Mouse (Mus musculus) retina, postnatal 1 day (tissue): ENCODE results near the gene Schip1.

Experiments
- DNase-seq: peaks from one replicate; pipeline ENCODE4 v3.0.0-alpha.2; 2012

The Schip1 gene

DNA sequence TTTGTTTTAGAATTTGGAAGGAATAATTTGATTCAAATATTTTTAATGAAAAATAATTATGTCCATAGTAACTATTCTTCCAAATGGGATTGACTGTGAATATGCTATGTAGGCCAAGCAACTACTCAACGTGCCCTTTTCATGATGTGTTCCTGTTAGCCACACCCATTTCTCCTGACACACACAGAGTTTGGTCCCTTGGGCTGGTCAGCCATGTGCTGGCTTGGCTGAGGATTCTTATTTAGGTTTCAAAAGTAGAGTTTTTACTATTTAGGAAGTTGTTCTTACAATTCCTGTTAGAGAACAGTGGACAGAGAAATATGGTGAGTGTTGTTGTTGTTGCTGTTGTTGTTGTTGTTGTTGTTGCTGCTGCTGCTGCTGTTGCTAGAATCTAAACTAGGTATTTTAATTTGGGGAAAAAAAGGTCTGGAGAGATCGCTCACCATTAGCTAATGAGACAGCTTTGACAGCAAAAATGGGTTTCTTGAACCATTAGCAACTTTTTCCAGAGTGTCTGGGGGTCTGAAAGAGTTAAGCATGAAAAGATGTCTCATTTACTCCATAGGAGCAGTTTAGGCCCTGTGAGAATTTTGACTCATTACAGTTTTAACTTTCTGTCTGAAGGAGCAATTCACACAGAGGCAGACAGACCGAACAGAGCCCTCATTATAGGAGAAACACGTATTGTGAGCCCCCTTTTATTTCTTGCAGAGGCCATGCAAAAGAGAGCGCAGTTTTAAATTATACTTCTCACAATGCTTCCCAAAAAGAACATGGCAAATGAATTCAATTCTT is 74.4 kb downstream of the Schip1 start:
- DNase-seq = no peak

DNA sequence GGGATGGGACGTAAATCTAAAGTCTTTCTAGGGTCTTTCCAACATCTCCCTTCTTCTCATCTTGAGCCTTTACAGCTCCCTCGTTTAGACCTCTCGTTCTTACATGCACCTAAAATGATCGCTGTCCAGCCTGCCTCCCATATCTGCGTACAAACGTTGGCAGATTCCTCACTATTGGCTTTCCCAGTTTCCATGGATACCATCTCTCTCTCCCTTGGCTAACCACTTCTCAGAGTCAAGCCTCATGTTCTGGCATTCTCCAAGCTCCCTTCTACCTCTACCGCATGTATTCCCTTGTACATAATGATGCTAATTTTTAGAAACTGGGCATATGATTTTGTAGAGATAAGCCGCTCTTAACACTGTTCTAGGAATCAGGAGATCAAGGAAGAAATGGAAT is 86.1 kb downstream of the Schip1 start:
- no peak for DNase-seq

DNA sequence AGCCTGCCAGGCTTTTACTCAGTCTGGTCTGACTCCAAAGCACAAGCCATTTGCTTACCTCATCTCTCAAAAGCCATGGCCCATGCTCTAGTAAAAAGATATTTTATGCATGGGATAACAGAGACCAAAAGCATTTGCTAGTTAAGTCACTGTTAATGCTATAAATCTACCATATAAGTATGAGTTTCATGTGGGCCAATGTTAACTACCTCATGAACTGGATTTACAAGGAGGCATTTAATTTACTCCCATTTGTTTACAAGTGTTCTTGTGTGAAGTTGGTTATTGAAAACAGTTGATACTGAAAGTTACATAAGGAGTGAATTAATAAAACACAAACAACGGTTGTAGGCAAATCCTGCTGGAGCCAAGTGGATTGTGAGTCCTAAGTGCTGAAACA is 95.6 kb downstream of the Schip1 start:
- no peak for DNase-seq

DNA sequence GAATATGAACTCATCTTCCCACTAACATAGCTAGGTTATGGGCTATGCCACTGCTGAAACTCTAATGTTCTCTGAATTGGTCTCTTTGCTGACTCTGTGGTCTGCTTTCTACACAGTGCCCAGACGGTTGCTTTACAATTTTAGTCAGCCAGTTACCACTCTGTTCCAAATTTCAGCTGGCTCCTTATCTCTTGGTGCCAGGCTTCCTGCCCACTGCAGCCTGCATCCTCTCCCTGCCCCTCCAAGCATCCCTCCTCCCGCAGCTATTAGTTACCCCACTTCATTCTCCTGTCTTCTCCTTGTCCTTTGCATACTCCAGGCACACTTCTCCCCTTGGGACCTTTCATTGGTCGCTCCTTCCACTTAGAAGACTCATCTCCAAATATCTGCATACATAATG is 96.2 kb downstream of the Schip1 start:
- DNase-seq = no peak

DNA sequence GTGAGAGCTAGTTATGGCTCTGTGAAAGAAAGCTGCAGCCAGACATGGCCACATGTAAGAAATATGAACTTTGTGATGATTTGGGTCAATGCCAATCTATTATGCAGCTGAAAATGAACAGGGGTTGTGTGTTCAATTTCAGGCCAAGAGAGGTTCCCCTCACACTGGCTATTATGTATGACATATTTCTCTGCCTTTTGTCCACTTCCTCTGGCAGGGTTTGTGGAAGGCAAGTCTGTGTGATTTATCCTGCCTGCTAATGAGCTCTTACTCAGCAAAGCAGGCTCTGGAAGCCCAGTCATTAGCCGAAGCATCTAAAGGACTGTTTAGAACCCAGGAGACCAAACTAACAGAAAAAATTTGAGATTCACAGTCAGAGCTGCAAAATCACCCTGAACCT is 113.6 kb downstream of the Schip1 start:
- DNase-seq = peak; percentile 45

DNA sequence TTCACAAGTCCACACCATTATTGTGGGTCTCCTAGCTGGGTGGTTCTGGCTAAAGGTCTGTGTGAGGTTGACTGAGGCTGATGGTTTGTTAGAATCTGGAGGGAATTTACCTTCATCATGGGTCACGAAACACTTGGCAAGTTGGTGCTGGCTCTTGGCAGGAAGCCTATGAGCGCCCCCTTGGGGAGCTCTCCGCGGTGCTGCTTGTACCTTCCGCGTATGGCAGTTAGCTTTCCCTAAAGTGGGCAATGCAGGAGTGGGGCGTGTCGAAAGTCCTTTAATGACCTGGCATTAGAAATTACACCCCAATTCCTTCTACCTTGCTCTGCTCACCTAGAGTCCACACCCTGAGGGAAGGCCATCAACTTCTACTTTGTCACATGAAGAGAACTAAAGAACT is 122.9 kb downstream of the Schip1 start:
- DNase-seq = no peak

DNA sequence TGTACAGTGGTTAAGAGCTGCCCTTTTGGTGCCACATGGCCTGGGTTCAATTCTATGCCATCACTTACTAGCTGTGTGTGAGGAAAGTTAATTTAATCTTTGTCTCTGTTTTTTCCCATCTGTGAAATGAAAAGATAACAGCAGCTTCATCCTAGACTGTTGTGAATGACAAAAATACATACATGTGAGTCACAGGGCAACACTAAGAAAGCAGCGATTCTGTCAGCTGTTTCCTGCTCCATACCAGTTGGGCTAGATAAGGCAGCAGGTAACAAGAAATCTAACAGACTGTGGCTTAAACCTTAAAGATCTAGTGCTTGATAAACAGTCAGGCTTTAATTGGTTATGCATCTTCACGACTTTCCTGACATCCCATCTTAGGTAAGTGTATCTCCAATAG is 124.5 kb downstream of the Schip1 start:
- DNase-seq = no peak

DNA sequence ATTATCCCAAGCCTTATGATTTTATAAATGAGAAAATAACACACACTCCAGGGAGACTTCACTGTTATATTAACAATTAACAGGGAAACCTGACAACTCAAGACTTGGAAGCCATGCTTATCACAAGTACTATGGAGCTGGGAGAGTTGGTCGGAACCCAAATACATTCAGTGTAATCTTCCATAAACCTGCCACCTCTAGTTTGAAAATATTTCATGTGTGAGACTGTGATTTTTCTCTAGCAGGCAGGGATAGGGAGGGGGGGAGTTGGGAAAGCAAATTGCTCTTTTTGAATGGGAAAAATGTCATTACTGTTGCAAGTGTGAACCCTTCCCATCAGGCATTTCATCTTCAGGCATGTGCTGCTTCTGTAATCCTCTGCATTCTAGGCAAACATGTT is 132.3 kb downstream of the Schip1 start:
- no peak for DNase-seq

DNA sequence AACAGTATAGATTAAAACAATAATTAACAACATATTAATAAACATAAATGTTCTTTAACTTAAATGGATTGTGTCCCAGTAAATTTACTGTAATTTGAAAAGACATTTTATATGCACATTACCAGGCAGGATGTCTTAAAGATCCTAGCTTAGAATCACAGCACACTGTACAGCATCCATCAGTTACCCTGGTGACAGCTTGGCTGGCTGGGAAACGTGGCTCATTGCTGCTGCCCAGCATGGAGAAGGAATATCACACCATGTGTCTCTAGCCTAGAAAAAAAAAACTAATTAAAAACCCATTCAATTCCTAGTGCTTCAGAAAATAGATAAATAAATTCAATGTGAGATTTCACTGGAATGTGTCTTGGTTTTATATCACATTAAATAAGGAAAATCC is 136.6 kb downstream of the Schip1 start:
- DNase-seq = no peak

DNA sequence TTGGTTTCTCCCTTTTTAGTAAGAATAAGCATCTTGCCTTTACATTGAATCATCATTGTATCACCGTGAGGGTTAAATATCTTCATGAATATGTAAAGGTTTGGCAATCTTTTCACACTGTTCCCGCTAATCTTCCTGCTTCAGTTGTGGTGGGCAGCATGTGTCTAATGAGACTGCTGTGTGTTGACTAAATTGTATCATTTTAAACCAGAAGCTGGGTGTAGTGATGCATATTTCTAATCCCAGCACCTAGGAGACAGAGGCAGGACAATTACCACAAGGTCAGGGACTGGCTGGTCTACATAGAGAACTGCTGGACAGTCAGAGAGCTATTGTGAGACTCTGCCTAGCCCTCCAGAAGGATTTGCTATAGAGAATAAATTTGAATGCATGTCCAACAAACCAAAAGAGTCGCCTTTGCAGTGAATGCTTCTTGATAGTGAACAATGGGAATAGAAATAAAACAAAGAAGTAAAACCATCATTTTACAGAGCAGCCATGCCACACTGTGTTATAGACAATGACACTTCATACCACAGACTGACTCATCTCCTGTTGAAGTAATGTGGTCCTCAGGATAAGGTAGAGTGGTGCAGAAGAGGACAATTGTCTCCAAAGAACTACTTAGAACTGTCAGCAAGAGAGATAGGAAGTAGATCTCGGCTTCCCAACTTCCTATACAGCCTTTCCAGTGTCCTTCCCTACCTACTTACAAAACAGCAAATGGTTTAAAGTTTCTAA is 137.7 kb downstream of the Schip1 start:
- DNase-seq = no peak

DNA sequence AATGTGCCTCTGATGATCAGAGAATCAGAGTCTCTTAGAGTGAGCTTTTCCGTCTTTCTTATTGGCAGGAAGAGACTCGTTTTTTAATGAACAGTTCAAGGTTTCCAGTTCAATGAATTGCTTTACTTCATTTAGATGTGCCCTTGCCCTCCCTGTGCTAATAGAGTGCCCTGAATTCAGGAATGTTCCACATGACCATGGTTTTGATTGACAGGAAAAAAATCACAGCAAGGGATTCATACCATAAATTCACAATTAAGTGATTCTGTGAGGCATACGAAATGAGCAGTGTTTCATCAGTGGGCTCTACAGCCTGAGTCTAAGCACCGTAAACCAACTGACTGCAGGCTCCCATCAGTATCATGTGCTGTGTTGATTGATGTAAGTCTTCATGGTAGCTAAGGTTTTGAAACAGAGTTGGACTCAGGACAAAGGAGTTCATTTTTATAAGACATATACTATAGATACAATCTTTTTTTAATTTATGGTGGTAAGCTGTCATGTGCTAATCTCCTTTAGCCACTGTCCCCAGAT is 139.4 kb downstream of the Schip1 start:
- DNase-seq = peak; percentile 79

DNA sequence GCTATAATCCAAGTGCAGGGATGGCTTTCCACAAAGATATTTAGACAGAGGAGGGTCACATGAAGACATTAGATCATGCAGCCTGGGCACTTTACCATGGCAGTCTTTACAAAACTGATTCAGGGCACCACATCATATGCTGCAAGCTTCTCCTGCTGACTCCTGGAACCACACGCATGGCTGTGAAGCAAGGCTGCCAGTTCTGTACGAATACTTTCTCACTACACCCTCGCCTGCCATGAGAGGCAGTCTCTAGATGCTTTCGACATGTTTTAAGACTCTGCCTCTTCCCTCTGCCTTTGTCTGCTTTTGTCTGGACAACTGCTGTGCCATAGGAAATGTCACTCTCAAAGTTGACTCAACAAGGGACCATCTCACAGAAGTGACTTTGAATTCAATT is 145.8 kb downstream of the Schip1 start:
- DNase-seq = no peak

DNA sequence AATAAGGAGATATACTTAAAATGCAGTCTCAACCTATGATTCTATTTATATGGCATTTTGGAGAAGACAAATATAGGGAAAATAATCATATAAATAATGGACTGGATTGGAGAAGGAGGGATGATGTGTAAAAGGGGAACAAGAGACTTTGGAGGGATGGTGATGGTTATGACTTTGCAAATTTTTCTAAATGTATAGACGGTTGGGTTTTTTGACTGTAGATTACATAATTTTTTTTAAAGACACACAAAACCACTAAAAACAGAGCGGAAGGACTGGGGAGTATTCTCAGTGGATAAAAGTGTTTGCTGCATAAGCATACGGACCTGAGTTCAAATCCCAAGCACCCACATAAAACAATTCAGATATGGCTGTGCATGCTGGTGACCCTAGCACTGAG is 156.8 kb downstream of the Schip1 start:
- DNase-seq = no peak

DNA sequence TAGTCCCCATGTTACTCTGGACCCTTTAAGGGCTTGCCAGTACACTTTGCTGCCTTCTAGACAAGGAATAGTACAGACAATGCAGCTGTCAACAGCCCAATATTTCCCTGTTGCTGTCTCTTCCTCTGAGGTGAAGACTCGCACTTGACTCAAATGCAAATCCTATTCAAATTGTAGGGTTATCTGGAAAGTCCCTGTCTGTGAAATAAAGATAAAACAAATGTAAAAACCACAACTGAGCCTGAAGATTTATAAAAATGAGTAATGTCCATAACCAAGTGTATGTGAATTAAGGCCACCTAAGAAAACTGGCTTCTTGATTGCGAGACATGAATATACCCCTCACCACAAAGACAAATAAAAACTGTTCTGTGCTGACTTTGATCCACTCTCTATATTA is 175.3 kb downstream of the Schip1 start:
- no peak for DNase-seq

DNA sequence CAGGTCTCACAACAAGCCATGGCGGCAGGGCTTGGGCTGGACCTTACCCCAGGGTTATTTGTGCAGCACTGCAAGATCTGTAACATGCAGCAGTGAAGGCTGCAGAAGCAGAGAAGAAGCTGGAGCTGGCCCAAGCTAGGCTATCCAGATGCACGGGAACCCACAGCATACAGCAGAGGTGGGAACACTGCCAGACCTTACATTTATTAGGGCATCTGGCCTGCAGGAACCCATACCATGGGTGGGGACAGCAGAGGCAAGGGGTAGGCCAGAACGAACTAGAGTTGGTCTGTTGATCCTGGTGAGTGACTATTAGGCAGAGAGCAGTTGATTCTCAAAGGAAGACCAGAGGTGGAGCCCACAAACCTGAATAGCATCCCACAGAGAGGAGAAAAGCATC is 178.6 kb downstream of the Schip1 start:
- no peak for DNase-seq

DNA sequence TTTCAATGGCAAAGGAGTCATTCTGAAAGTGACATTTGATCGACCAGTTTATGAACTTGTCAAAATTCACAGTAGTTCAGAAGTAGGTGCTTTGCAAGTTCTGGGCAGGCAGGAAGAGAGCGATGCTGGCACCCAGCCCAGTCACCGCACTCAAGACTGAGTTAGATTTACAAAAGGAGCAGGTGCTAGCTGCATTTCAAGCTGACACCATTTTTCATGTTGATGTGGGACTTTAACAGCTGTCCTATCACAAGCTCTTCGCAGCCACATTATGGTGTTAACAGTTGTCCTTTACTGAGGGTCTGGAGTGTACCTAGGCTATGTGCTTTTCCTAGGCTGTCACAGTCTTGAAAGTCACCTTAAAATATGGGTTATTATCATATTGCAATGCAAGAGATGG is 181.6 kb downstream of the Schip1 start:
- DNase-seq = no peak

DNA sequence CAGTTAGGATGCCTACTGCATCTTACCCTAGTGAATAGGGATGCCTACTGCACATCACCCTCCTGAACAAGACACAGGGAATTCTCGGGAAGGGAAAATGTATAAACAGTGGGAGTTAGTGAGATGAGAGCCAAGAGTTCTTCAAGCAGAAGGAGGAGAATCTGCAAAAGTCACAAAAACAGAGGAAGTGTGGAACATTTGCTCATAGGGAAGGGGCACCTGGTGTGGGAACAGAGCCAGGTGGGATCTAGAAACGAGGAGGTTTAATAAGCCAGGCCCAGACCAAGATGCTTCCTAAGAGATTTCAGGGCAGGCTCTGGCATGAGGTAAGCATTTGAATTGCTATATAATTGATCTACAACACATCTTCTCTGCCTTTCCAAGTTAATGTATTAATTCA is 186.0 kb downstream of the Schip1 start:
- no peak for DNase-seq

DNA sequence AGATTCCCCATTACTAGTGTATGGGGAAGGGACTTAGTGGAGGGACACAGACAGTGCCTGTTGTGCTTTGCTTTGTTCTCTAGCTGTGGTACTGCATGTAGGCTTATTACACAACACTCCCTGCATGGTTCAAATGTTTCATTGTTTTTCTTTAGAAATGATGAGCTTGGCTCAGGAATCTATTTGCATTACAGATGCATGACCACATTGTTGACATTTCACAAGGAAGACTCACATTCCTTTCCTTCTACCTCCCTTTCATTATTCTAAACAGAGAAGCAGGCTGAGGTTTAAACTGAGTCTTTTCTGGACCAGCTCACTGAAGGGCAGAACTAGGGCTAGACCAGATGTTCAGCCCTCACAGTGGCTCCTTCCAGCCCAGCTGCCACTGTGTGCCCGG is 187.7 kb downstream of the Schip1 start:
- no peak for DNase-seq

DNA sequence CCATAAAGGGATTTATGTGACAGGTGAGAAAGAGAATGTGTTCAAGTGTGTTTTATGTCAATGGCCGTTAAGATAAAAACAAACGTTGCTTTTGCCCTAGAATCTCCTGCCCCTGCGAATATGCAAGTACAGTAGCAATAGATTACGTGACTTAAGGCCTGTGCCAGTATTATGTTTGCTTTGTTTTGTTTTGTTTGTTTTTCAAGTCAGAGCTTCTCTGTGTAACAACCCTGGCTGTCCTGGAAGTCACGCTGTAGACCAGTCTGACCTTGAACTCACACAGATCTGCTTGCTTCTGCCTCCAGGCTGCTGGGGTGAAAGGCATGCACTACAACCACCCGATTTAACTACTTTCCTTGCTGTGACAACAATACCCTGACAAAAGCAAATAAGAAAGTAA is 197.7 kb downstream of the Schip1 start:
- DNase-seq = no peak

DNA sequence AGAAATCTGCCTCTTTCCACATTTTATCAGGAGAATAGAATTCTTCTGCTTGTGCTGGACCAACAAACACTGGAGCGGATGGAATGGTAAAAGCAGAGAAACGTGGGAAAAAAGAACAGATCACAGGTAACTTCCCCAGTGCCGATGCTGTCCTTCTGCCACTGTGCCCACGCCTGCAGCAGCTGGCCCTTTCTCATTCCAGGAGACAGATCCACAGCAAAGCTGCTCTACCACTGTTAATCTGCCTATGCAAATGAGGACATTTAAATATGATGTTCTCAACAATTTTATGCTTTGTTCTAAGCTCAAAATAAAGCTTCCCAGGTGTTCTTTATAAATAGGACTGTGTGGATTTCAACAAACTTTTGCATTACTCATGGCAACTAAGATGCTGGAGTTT is 203.3 kb downstream of the Schip1 start:
- no peak for DNase-seq

DNA sequence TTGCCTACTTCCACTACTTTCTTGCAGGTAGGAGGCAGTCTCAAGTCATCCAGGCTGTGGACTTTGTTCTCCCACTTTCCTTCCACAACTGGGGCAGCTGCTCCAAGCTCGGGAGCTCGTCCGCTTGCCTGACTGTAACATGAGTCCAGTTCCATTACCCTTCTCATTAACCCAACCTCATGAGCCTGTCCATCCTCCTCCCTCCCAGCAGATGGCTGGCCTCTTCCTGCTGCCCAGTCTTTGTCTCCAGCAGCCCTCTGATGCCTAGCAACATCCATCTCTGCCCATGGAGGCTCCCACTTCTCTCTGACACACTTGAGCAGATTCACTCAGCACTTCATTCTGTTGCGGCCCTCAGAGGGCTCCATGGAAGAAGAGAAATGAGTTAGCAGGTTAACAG is 204.6 kb downstream of the Schip1 start:
- DNase-seq = peak; percentile 50

DNA sequence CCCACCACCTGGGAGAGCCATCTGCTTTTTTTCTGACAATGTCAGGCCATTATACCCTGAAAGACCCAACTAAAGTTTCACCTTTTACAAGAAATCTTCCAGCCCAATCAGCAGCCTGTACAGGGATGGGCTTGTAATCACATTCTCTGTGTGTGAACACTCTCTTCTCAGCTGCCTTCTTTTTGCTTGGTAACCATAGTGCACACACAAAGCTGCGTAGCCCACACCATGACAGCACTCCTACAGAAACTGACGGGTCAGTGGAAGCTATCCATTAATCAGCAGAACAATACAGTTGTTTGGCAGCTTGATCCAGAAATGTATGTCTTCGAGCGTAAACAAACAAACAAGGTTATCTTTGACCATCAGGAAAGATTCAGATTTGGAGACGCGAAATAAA is 205.6 kb downstream of the Schip1 start:
- DNase-seq = peak; percentile 64

DNA sequence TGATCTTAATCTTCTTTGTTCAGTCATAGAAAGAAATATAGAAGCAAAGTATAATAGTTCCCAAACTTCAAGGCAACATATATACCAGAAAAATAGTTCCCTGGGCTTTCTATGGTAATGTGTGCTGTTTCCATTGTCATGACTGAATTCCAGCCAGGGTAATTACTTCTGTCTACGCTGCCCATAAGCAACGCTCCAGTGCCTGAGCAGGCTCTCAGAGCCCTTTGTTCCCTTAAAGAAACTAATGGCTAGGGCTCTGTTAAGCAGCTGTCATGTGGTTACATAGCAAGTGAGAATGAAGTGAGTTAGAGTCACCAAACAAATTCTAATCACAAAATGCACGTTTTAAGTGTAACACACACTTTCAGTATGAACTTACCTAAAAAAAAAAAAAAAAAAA is 206.9 kb downstream of the Schip1 start:
- DNase-seq = peak; percentile 71

DNA sequence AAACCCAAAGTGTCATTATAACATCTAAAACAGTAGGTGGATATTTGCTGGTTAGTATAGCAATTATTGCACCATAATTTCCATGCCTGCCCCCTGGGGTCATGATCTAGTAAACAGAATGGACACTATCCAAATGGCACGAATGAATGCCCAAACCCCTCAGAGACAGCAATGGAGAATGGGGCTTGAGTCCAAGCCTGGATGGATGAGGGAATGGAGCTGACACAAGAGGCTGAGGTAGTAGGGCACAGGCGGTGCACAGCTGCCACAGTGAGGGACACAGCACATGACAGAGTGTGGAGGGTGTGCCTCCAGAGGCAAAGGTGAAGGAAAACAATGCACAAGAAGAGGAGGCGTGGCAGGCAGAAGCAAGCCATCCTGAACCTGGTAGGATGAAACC is 207.3 kb downstream of the Schip1 start:
- DNase-seq = peak; percentile 48
